Mouse (Mus musculus) midbrain, postnatal 0 days (tissue): ENCODE measurements around the gene Ahrr. TPM values are rescaled to one million over a fixed set of nuclear protein-coding genes. Genes with fewer than 3 reads are reported as not detected.

Experiments
- ATAC-seq: fragments of 200-750 bp; cut with Nextera tagmentation; 2 replicates; pipeline ENCODE4 v1.8.0; 2017; ENCODE audit warnings: moderate number of reproducible peaks, mild to moderate bottlenecking, moderate TSS enrichment, moderate library complexity; ENCODE audit not compliant: low FRiP score
- DNase-seq: peaks from one replicate; pipeline ENCODE4 v3.0.0-alpha.2; 2015; ENCODE audit warnings: low spot score
- H3K27ac ChIP-seq: fragments of 300-500 bp; sonication (generic); 2 replicates; pipeline ENCODE4 v1.5.1; 2014; ENCODE audit warnings: low read depth, mild to moderate bottlenecking, low read length, mixed read lengths
- H3K27me3 ChIP-seq: fragments of 300-500 bp; sonication (generic); 2 replicates; pipeline ENCODE4 v1.6.1; 2014; ENCODE audit warnings: low read length, control low read depth, mixed read lengths; ENCODE audit not compliant: insufficient read depth
- H3K36me3 ChIP-seq: fragments of 300-500 bp; sonication (generic); 2 replicates; pipeline ENCODE4 v1.6.1; 2014; ENCODE audit warnings: low read length, control low read depth, mixed read lengths; ENCODE audit not compliant: insufficient read depth
- H3K4me1 ChIP-seq: fragments of 300-500 bp; sonication (generic); 2 replicates; pipeline ENCODE4 v1.6.1; 2014; ENCODE audit warnings: mild to moderate bottlenecking, control low read depth, antibody characterized with exemption, low read length, mixed read lengths; ENCODE audit not compliant: insufficient read depth
- H3K4me2 ChIP-seq: fragments of 300-500 bp; sonication (generic); 2 replicates; pipeline ENCODE4 v1.6.1; 2014; ENCODE audit warnings: low read depth, mild to moderate bottlenecking, low read length, mixed read lengths; ENCODE audit not compliant: poor library complexity, severe bottlenecking
- H3K4me3 ChIP-seq: fragments of 300-500 bp; sonication (generic); 2 replicates; pipeline ENCODE4 v1.5.1; 2014; ENCODE audit warnings: low read depth, mild to moderate bottlenecking, low read length, moderate library complexity
- H3K9ac ChIP-seq: fragments of 300-500 bp; sonication (generic); replicated peaks from 2 replicates; pipeline ENCODE4 v1.6.1; 2014; ENCODE audit warnings: mild to moderate bottlenecking, low read length, moderate library complexity, mixed read lengths; ENCODE audit not compliant: poor library complexity, severe bottlenecking
- H3K9me3 ChIP-seq: fragments of 300-500 bp; sonication (generic); 2 replicates; pipeline ENCODE4 v1.6.1; 2016; ENCODE audit warnings: low read length, control low read depth
- CTCF ChIP-seq: IDR thresholded peaks from 2 replicates; pipeline ENCODE4 v1.5.1; 2016; ENCODE audit warnings: antibody characterized with exemption, mild to moderate bottlenecking
- WGBS: fragments of 180-500 bp; shearing (Covaris S2); extraction: QIAGEN DNeasy Blood & Tissue Kit; methylation state at CpG from one replicate; pipeline ENCODE4 v1.1.7; 2014; 5-methylcytosine and 5-hydroxymethylcytosine counted together
- polyA plus RNA-seq: library from polyadenylated mRNA; unstranded; fragments of >200 nt; fragmentation: Nextera tagmentation; extraction: Ambion mirVana; gene quantifications from 2 replicates; pipeline ENCODE4 v1.2.1, GENCODE M21; 2015
- total RNA-seq: library from RNA; depleted of rRNA; stranded (reverse); fragments of >200 nt; gene quantifications from 2 replicates; pipeline ENCODE4 v1.2.3, GENCODE M21; 2014

Ahrr gene
- total and polyA plus RNA-seq, 2 experiments from 2014 or later, result 0.68 to 0.88 TPM

GRCm38 (mm10) chr13:74246494-74246893, 45.6 kb downstream of the Ahrr start:
- no peak for ATAC-seq
- no peak for DNase-seq
- H3K4me1 ChIP-seq, result peaks cover 9% of the 10 kb centered on the region
- no peaks in the 10 kb centered on the region for H3K9me3 ChIP-seq
- no peak overlapping the region for H3K4me3 ChIP-seq
- H3K27me3 ChIP-seq, result no peaks in the 10 kb centered on the region
- H3K27ac ChIP-seq, result no peak overlapping the region
- H3K36me3 ChIP-seq, result no peaks in the 10 kb centered on the region
- no peak overlapping the region for H3K9ac ChIP-seq
- no peak for TF ChIP-seq CTCF
- H3K4me2 ChIP-seq, result no peak overlapping the region

- no peak for TF ChIP-seq CTCF
- H3K27ac ChIP-seq, result no peak overlapping the region
- peak overlapping the region; percentile 14; the same call in 1 of the 2 replicates for H3K4me3 ChIP-seq
- 36% methylated on average over 4 of the region's 4 CpGs for WGBS
- peaks cover 9% of the 10 kb centered on the region for H3K4me1 ChIP-seq
- peak overlapping the region; percentile 45 for H3K4me2 ChIP-seq
- H3K9ac ChIP-seq, result no peak overlapping the region
- H3K36me3 ChIP-seq, result no peaks in the 10 kb centered on the region
- DNase-seq, result no peak
- ATAC-seq, result peak; percentile 54; the same call in 1 of the 2 replicates
- no peaks in the 10 kb centered on the region for H3K9me3 ChIP-seq
- no peaks in the 10 kb centered on the region for H3K27me3 ChIP-seq
These were observed 46.3 kb downstream of the Ahrr start for GRCm38 (mm10) chr13:74245899-74246231.

GRCm38 (mm10) chr13:74245214-74245898, 46.8 kb downstream of the Ahrr start:
- H3K27ac ChIP-seq, result no peak overlapping the region

GRCm38 (mm10) chr13:74237574-74237973, 54.6 kb downstream of the Ahrr start:
- H3K4me1 ChIP-seq, result no peaks in the 10 kb centered on the region
- TF ChIP-seq CTCF, result no peak
- no peaks in the 10 kb centered on the region for H3K27me3 ChIP-seq
- no peak overlapping the region for H3K27ac ChIP-seq
- ATAC-seq (no peak), DNase-seq (no peak)
- no peak overlapping the region for H3K4me3 ChIP-seq
- H3K9me3 ChIP-seq, result no peaks in the 10 kb centered on the region
- 82% methylated on average over 7 of the region's 7 CpGs for WGBS
- no peak overlapping the region for H3K9ac ChIP-seq
- H3K36me3 ChIP-seq, result no peaks in the 10 kb centered on the region
- no peak overlapping the region for H3K4me2 ChIP-seq

More at GRCm38 (mm10) chr13:74245214-74245898, 46.8 kb downstream of the Ahrr start:
- H3K36me3 ChIP-seq, result no peaks in the 10 kb centered on the region
- H3K4me1 ChIP-seq, result peaks cover 9% of the 10 kb centered on the region
- H3K4me2 ChIP-seq, result peak overlapping the region; percentile 45
- DNase-seq (peak; percentile 90), ATAC-seq (peak; percentile 94)
- WGBS, result 16% methylated on average over 17 of the region's 17 CpGs
- no peak overlapping the region for H3K9ac ChIP-seq
- no peaks in the 10 kb centered on the region for H3K9me3 ChIP-seq
- peak overlapping the region; percentile 14; the same call in 1 of the 2 replicates for H3K4me3 ChIP-seq
- no peaks in the 10 kb centered on the region for H3K27me3 ChIP-seq
- TF ChIP-seq CTCF, result no peak

GRCm38 (mm10) chr13:74220659-74221058, 71.5 kb downstream of the Ahrr start:
- no peaks in the 10 kb centered on the region for H3K9me3 ChIP-seq
- no peak overlapping the region for H3K9ac ChIP-seq
- no peaks in the 10 kb centered on the region for H3K27me3 ChIP-seq
- no peaks in the 10 kb centered on the region for H3K36me3 ChIP-seq
- no peaks in the 10 kb centered on the region for H3K4me1 ChIP-seq
- ATAC-seq (no peak), DNase-seq (no peak)
- no peak overlapping the region for H3K4me3 ChIP-seq
- no peak overlapping the region for H3K27ac ChIP-seq
- WGBS, result 38% methylated on average over 1 of the region's 1 CpGs
- no peak for TF ChIP-seq CTCF
- H3K4me2 ChIP-seq, result no peak overlapping the region

GRCm38 (mm10) chr13:74218441-74218840, 73.7 kb downstream of the Ahrr start:
- no peak for TF ChIP-seq CTCF
- H3K4me3 ChIP-seq, result no peak overlapping the region
- no peak overlapping the region for H3K27ac ChIP-seq
- 80% methylated on average over 3 of the region's 3 CpGs for WGBS
- no peak overlapping the region for H3K4me2 ChIP-seq
- ATAC-seq (no peak), DNase-seq (no peak)
- no peaks in the 10 kb centered on the region for H3K4me1 ChIP-seq
- H3K9me3 ChIP-seq, result no peaks in the 10 kb centered on the region
- no peaks in the 10 kb centered on the region for H3K36me3 ChIP-seq
- H3K9ac ChIP-seq, result no peak overlapping the region
- no peaks in the 10 kb centered on the region for H3K27me3 ChIP-seq
